Mouse (Mus musculus) lung, postnatal 4 days (tissue): ENCODE measurements around the gene Ncapd3.

Experiments used
- DNase-seq, 2 experiments: peaks; one replicate each; pipeline ENCODE4 v3.0.0; 2021

Ncapd3 gene

DNA sequence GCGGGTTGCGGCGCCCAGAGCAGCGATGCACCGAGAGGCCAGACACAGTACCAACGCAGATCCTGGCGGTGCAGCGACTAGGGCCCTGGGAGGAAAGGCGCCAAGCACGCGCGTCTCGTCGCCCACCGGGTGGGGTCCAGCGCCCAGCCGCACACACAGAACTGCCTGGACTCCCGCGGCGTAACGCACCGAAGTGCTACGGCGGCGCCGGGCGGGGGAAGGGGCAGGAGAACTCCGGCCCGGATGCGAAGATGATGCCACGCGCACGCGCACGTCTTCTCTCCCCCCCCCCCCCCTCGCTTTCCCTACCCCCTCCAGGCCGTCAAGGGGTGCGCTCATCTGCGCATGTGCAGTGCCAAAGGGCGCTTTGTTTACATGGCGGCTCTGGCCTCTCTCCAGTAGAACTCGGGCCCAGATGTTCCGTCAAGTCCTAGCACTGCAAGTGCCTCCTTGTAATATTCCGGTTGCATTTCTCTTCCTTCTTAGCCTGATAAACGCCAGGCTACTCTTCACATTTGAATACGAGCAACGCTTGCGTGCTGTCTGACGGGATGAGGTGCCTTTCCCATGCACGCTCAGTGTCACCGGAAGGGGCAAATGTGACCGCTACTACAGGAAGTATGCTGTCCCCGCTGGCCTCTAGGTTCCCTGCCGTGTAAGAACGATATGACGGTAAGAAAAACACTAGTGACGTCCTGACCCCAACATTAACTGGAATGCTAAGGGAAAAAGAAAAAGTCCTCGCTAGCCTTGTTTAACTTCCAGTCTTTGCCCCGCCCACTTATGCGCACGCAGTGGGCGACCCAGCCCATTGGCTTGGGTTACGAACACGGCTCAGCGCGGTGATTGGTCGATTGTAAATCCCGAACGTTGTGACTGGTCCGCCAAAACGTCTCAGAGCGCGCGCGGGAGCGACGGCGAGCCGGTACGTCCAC is at the start of gene Ncapd3, which contains the start of gene Vps26b:
Gene Ncapd3 (plus strand): TSS at position 348 of the 935 bp plus-strand sequence.
Gene Vps26b (minus strand): TSS at position 238 of the 935 bp plus-strand sequence.
- DNase-seq = peak; percentile 96 to 97

DNA sequence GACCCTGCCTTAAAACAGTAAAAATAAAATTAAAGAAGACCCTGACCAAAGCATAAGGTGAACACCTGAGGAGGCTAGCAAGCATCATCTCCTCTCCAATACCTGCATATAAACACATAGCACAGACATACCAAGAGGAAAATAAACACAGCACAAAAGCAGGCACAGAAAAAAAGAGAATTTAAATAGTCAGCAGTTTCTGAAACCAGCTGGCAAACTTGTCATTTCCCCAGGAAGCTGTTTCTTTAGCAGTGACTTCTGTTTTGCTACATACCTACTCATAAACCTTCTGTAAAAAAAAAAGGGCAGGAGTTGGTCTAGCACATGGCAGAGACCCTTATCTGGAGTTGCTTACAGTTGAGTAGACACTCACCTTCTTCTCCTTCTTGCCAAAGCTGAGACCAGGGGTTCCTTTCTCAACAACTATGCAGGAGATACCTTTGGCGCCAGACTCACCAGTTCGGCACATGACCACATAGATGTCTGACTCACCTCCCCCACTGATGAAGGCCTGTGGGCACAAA is 44.8 kb upstream of the Ncapd3 start:
- no peak for DNase-seq

DNA sequence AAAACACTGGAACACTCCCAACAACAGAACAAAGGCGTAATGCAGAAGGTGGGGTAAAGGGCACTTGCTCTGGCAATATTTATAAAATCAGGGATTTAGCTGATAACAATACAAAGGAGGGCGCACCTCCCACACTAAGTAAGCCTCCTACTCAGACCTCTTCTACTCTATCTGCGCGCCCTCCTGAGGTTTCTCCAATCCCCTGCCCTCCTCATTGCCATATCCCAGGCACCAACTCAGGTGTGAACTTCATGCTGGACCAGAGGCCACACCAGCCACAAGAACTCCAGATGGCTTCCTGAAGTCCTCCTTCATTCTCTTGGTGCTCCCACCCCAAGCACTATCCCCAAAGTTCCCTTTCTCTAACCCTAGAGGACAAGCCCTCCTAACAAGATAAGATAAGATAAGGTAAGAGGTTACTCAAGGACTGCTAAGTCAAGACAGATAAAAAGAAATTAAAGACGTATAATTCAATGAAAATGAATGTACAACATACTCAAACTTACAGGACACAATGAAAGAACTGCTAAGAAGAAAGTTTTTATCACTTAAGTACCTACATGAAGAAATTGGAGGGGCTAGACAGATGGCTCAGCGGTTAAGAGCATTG is 44.2 kb upstream of the Ncapd3 start:
- no peak for DNase-seq

DNA sequence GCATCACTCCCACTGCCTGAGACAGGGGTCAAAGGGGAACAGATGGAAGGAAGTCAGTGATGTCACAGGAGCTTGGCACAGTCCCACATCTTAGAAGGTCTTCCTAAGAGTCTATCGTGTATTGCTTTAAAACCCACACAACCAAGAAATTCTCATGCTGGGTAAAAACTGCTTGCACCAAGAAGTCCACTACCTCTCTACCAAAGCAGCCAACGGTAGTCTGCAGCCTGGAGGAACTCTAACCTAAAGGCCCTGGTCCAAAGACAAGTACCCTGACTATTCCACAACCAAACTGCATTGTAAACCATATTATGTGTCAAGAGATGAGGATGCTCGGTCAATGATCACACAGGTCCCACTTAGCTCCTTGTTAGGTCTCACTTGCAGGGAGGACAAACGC is 39.8 kb upstream of the Ncapd3 start:
- no peak for DNase-seq

DNA sequence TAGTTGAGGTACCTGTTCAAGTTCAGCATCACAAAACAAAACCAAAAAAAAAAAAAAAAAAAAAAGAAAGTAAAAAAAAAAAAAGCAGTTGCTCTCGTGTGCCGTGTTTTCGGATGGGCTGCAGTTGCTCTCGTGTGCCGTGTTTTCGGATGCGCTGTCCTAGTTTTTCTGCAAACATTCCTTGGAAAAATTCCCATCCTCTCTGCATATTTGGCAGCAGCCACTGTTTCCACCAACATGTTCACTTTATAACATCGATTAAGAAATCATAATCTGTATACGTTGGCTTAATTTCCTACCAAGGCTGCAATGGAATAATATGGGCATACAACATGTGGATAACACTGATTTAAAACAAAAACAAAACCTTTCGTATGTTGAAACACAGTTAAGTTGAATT is 36.9 kb upstream of the Ncapd3 start:
- DNase-seq = no peak

DNA sequence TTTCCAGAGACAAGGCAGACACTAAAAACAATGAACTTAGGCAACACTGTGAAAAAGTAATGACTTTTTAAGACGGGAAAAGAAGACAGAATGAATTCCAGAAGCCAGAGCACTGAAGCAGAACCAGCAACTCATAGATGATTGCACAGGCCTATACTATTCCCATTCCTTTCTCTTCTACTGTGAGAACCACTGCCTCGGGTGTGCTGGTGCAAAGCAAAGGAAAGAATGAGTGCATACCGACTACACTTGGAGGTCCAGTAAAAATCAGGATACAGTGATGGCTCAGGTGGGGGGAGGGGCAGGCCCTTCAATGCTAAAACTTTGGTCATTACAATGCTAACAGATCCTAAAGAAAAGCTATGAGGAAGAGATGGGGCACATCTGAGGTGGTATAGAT is 36.1 kb upstream of the Ncapd3 start:
- DNase-seq = no peak

DNA sequence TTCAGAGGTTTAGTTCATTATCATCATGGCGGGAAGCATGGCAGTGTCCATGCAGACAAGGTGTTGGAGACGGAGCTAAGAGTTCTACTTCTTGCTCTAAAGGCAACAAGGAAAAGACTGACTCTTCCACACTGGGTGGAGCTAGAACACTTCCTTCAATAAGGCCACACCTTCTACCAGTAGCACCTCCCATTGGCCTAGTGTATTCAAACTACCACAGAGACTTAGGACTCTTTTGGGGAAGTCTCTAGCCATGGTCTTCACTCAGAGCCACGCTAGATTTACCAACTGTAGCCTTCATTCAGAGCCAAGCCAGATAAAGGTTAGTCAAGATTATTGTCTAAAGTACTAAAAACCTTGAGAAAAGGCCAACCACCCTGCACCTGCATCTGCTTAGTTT is 32.9 kb upstream of the Ncapd3 start:
- no peak for DNase-seq

DNA sequence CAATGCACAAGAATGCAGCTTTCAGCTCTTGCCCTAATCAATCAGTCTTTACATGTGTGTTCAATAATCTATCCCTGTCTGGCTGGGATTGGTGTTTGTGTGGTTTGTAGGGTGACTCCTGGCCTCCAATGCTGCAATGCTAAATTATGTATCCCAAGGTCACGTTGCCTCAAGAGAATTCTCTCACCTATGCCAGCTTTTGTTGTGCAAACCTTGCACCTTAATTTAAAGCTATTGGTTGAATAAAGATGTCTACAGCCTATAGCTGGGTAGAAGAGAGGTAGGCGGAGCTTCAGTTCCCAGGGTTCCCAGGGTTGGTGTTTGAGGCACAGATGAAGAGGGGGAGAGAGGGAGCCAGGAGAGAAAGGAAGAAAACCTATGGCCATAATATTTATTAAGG is 32.5 kb upstream of the Ncapd3 start:
- DNase-seq = no peak

DNA sequence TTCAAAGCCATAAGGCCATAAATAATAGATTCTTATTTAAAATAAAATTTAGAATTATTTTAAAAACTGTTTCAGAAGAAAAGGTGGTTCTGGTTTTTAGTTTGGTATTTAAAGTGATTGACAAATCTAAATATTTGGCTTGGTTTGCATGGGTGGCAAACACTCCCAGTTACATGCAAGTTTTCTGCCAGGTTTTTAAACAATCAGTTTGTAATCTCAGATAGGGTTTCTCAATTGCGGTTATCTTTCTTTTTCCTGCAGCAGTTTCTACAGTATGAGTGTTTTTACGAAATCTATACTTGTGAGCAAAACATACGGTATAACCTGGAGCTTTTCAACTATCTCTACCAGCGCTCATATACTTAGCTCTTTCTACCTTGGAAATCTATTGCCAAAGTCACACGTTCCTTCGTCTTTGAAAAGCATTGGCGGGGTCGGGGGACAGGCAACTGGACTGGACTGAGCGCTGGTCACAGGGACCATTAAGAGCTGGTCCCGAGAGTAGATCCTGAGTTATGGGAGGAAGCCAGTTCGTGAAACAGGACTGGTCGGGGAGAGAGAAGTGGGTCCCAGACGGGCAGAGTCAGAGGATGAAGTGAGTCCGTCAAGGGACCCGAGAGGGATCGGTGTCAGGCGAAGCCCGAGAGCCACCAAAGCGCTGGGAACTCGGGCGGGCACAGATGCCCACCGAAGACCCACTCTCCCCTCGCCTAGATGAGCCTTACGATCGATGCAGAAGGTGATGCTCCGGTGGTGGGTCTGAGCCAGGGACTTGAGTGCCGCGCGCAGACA is 31.1 kb upstream of the Ncapd3 start:
- DNase-seq = no peak

DNA sequence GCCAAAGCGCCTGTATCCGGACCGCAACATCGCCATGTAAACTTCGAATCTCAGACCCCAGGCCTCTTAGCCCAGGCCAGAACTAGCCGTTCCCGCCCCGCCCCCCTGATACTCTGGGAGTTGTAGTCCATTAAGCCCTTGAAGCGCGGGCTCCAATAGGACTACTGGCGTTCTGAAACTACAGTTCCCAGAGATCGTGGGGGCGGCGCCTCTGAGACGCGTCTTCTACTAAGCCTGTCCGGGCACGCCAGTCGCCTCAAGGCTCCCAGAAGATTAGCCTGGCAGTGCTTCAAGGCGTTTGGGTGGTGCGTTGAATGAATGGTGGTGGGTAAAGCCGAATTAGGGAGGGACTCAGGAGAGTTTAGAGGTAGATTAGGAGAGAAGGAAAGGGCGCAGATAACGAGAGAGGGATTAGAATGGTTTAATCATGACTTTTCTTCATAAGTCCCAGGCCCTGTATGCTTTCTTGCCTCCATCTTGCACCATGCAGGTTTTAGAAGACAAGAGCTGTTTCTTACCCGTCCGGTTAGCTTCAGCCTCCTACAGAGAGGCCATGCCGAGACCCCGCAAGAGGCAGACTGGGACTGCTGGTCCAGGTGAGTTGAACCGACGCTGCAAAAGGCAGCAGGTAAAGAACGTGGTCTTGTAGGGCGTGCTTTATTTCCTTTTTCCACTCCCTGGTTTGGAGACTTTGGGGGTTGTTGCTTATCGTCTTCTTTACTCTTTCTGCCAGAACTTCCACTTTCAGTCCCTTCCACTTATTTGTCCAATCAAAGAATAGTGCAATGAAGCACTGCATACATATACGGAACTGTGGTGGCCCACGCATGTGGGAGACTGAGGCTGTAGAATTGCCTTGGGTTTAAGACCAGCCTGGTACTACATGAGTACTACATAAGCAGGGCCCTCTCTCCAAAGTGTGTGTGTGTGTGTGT is 30.2 kb upstream of the Ncapd3 start, which contains the start of the genes Acad8 and Thyn1:
Gene Acad8 (minus strand): TSS at position 106 of the 935 bp plus-strand sequence.
Gene Thyn1 (plus strand): TSS at position 250 of the 935 bp plus-strand sequence.
- peak; percentile 96 for DNase-seq

DNA sequence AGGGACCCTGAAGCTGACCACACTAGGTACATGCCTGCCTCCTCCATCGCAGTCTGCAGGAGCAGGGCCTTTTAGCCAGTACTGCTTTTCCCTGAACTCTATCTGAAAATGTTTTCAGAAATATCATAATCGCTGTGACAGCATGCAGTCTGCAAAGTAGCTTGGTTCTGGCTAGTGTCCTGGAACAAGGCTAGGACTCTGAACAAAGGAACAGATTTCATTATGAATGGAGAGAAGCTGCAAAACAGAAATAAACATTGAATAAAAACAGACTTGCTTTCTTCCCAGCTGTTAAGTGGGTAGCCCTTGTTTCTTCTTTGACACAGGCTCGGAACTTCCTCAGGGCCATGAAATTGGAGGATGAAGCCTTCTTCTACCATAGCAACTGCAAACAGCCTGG is 24.7 kb upstream of the Ncapd3 start:
- no peak for DNase-seq

DNA sequence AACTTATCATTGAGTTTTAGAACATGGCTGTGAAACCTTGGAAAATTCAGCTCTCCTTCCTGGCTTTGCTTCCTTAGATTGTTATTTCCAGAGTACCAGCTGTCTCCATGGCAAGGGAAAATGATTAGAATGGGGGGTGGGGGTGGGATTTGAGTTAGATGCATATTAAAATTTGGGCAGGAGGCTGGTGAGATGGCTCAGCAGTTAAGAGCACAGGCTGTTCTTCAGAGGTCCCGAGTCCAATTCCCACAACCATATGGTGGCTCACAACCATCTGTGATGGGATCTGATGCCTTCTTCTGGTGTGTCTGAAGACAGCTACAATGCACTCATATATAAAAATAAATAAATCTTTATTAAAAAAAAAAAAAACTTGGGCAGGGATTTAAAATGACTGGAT is 24.0 kb upstream of the Ncapd3 start:
- no peak for DNase-seq

DNA sequence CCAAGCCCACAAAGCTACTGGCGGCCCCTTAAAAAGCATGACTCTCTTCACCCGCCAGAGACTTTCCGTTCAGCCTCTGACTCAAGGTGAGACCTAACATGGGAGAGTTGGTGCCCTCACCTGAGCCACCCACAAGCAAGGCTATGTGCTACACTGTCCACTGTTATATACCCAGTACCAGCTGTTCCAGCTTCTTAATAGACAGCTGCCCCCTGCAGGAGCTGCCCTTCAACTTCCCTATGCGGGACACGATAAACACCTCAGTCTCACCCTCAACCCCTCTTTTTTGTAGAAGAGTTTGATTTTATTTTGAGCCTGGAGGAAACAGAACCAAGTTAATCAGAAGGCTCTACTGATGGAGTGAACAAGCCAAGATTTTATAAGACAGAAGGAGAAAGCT is 23.1 kb upstream of the Ncapd3 start:
- DNase-seq = no peak

DNA sequence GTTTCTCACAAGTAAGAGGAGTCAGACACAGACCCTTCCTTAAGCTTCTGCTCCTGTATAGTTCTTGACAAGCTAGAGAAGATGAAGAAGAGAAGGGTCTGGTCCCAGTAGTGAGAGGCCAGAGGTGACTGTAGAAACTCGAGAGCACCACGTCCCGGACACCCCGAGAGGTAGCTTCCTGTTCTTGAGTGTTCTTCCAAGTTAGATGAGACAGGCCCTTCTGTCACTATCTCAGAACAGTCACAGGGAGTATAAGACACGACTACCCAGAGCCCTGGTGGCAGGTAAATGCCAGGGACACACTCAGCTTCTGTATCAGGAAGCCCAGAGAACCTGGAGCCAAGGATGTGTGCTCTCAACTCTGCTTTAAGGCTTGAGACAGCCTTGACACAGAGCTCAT is 20.7 kb upstream of the Ncapd3 start:
- DNase-seq = no peak

DNA sequence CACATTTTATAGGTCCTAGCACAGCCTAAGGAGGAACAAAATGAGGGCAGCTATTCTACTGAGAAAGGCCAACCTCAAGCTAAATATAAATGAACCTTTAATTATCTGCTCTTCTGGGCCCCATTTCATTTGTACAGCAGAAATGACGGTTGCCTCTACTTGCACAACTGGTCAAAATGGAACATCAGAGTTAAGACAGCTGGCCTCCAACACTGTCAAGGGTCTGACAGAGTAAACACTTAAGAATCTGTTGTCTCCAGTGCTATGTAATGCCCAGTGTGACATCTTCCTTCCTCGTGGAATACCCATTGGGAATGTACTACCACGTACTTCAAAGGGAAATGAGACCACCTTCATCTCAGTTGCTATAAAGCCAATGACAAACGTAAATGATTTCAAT is 18.4 kb upstream of the Ncapd3 start:
- no peak for DNase-seq

DNA sequence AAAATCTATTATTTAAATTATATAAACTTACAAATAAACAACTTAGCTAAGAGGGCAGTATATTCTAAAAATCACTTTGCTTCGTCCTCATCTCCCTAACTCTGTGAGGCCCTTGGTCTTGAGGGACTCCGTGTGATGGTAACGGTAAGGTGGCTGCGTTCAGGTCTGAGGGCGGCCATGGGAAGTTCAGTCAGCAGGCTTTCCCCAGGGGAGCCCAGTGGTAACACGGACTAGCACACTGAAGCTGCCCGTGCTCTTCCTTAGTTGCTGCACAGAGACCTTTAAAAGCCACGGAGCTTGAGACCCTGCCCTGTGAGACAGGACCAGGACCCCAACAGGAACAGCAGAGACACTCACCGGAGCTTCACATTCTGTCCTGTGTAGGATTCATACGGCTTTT is 11.0 kb upstream of the Ncapd3 start:
- no peak for DNase-seq

DNA sequence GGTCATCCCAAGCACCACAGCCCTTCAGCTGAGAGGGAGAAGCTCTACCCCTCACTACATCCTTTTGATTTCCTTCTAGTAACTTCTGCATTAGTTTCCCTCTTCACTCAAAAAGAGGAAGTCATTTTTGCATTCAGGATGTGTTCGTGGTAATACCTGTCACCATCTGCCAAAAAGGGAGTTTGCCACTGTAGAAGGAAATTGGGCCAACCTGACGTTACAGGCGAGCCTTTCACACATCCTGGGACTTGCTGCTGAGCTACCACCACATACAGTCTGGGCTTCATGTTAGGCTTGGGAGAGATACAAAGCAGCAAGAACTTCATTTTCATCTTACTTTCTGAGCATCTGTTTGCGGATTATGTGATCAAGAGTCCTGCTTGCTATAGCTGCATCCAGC is 6.3 kb upstream of the Ncapd3 start:
- DNase-seq = no peak

DNA sequence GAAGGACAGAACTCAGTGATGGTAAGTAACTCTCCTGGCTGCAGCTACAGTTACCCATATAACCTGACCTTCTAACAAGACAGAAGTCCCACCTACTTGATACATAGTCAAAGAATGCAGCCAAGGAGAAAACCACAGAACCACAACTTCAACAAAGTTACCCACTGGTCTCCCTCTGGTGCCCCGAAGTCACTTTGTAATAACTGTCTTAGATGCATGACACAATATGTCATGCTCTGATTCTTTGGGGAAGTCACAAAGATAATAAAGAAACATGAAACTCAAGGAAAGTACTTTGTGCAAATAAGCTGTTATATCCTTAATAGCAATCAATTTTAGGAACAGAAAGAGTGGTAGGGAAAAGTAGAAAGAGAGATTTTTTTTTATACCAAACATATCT is 3.3 kb upstream of the Ncapd3 start:
- no peak for DNase-seq

DNA sequence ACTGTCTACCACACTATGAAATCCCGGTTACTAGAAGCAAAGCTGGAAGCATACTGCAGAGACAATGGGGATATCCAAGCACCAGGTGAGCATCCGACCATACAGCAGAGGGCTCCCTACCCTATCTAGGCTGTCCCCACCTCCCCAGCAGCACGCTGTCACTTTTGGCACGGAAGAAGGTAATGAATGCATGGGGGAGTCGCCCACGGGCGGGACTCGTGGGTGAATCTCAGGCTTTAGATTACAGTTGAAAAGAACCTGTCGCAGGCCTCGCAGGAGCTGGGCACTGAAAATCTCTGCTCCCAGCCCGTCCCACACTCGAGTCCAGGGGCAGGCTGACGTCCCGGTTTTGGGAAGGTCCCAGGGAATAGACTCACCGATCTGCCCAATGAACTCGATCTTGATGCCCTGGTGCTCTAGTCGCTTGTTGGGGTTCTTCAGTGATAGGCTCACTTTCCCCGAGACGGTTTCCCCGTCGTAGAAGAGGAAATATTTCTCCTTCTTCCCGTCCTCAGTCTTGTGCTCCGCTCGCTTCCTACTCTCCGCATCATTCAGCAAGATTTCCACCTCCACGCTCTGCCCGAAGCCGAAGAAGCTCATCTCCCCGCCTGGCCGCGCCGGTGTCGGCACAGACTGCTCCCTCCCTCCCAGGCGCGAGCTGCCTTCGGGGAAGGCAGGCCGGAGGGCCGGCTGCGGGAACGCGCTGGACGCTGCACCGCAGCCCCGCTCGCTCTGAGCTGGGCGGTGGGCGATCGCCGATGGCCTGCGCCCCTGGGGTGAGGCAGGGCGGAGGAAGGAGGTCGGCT is 750 bp upstream of the Ncapd3 start:
- DNase-seq = peak in 1 of 2 experiments; percentile 40

DNA sequence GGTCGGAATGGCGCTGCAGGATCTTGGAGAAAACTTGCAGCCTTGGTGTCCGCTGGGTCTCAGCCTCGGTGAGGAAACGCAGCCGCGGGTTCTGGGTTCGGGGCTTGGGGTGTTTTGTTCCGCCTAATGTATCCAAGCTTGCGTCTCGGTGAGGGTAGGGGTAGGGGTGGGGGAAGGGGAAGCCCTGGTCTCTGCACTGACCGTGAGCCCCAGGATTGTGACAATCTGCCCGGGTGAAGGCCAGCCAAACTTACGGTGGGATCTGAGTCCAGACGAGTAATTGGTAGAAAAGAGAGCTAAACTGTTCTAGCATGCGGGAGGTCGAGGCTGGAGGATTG is 757 bp downstream of the Ncapd3 start:
- DNase-seq = no peak

DNA sequence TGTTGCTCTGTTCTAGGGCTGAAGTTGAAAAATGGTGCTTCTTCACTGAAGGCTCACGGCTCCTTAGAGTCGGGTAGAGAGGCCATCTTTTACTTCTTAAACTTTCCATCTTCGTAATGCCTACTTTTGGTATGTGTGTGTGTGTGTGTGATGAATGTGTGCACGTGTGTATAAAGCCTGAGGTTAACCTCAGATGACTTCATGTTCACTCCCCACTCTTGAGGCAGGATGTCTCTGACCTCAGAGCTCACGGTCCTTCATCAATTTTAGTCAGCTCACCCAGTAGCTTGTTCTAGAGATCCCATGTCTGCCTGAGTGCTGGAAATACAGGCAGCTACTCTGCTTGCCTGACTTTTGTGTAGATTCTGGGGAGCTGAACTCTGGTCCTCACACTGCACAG is 13.9 kb downstream of the Ncapd3 start:
- no peak for DNase-seq
